ENCODE assay signal across 9 mouse cellular contexts in genomic region chr10:120898357-120898756, GRCm38 (mm10). TPM values are rescaled to one million over a fixed set of nuclear protein-coding genes. Genes with fewer than 3 reads are reported as not detected.
A peak's percentile ranks its signal among the peaks of the same experiment; 100 is the strongest.
DNase-seq lines count a peak whose midpoint lies in the region; ATAC-seq and TF ChIP-seq lines count a peak whose summit lies in the region.
"Had no signal": no experiment of that assay in that cellular context is flagged by ENCODE, and none has a peak within 500 bp of the region (broad histone marks: within the 10 kb centered on the region; RNA-seq: fewer than 3 reads in every experiment).

No protein-coding gene starts in this region.

- no peaks in the 10 kb centered on the region for H3K36me3 ChIP-seq in kidney, embryonic 16.5 days (ENCODE audit: insufficient read depth, low read length)
- H3K36me3 ChIP-seq in midbrain, embryonic 12.5 days = no peaks in the 10 kb centered on the region

- H3K27ac ChIP-seq in left cerebral cortex, adult 2 months = peak overlapping the region; percentile 70; the same call in 1 of the 2 replicates
- peak overlapping the region; percentile 3; the same call in 1 of the 2 replicates for H3K27ac ChIP-seq in kidney, embryonic 16.5 days (ENCODE audit: low read length)
- no peak overlapping the region for H3K27ac ChIP-seq in midbrain, embryonic 12.5 days (replicated peaks)

- peaks cover 14% of the 10 kb centered on the region; the same call in 1 of the 2 replicates for H3K27me3 ChIP-seq in kidney, embryonic 16.5 days (ENCODE audit: insufficient read depth, low read length)
- H3K27me3 ChIP-seq in midbrain, embryonic 12.5 days = peaks cover 60% of the 10 kb centered on the region

- H3K4me2 ChIP-seq in kidney, embryonic 16.5 days (replicated peaks; ENCODE audit: low read depth, low read length) = peak overlapping the region; percentile 94
- peak overlapping the region; percentile 97 for H3K4me2 ChIP-seq in midbrain, embryonic 12.5 days (replicated peaks)

- no peak for TF ChIP-seq CTCF in left cerebral cortex, adult 2 months (IDR thresholded peaks at IDR 0.05)

- DNase-seq in left cerebral cortex, adult 2 months (ENCODE audit: extremely low spot score in 1 of 2, low spot score in 2 of 2) = no peak
- DNase-seq in left cerebral cortex, adult 8-10 months (ENCODE audit: low spot score in 2 of 2) = no peak
- peak; percentile 45 to 61 for DNase-seq in adrenal gland, postnatal 36 days
- DNase-seq in gastrocnemius, postnatal 25 days = peak; percentile 30
- no peak for DNase-seq in spleen, adult 18-20 months
- DNase-seq in layer of hippocampus, adult 18-20 months (ENCODE audit: low spot score in 2 of 2) = no peak

- H3K9ac ChIP-seq in kidney, embryonic 16.5 days (replicated peaks; ENCODE audit: low read length) = peak overlapping the region; percentile 76
- peak overlapping the region; percentile 62 for H3K9ac ChIP-seq in midbrain, embryonic 12.5 days (replicated peaks)

- no peaks in the 10 kb centered on the region for H3K9me3 ChIP-seq in kidney, embryonic 16.5 days (ENCODE audit: low read length)
- no peaks in the 10 kb centered on the region for H3K9me3 ChIP-seq in midbrain, embryonic 12.5 days

- intact Hi-C loops in left cerebral cortex, adult 2 months (cut with DNase I) = no loop called here

- WGBS in kidney, embryonic 16.5 days = under 1% methylated on average over 49 of the region's 49 CpGs
- under 1% methylated on average over 47 of the region's 49 CpGs for WGBS in midbrain, embryonic 12.5 days

- ATAC-seq in kidney, embryonic 16.5 days (ENCODE audit: low FRiP score, low TSS enrichment) = peak; percentile 60
- ATAC-seq in midbrain, embryonic 12.5 days (ENCODE audit: low FRiP score, low read depth) = peak; percentile 72

- peak overlapping the region; percentile 70 for H3K4me3 ChIP-seq in left cerebral cortex, adult 2 months
- H3K4me3 ChIP-seq in kidney, embryonic 16.5 days (ENCODE audit: low read length) = peak overlapping the region; percentile 67
- H3K4me3 ChIP-seq in midbrain, embryonic 12.5 days = peak overlapping the region; percentile 65

- H3K4me1 ChIP-seq in kidney, embryonic 16.5 days (ENCODE audit: insufficient read depth, low read length) = peaks cover 18% of the 10 kb centered on the region
- peaks cover 11% of the 10 kb centered on the region for H3K4me1 ChIP-seq in midbrain, embryonic 12.5 days

RNA-seq across cellular contexts. Expression of gene Msrb3, which starts 0.5 kb away (rescaled TPM):
- total RNA-seq in left cerebral cortex, adult 2 months (2021) = 1 to 10 TPM; 6.4 to 7.2 TPM
- 1 to 10 TPM; 5.4 to 6.6 (median 6.2) TPM for total RNA-seq in left cerebral cortex, adult 8-10 months (2022)
- total RNA-seq in adrenal gland, postnatal 36 days (2021) = 10 to 100 TPM; 47.1 to 68.1 TPM
- total RNA-seq in gastrocnemius, postnatal 25 days (2021) = 100 to 1,000 TPM in 1 of 2 experiments, 10 to 100 TPM in 1; 82.3 to 109 TPM
- 8.7 and 11.6 TPM in 2 replicates for polyA plus RNA-seq in kidney, embryonic 16.5 days (2015; fragmentation: Nextera tagmentation; extraction: Ambion mirVana)
- polyA plus RNA-seq in midbrain, embryonic 12.5 days (2016; fragmentation: Nextera tagmentation; extraction: Ambion mirVana) = 3.6 and 4.4 TPM in 2 replicates
- total RNA-seq in layer of hippocampus, adult 18-20 months (2021) = 1 to 10 TPM; 4.1 to 4.2 TPM
- total RNA-seq: neutrophil, adult 5-6 weeks had no signal

Comparison
In these comparisons a context has a peak if more than half of its experiments do, and no peak if none do; other contexts are left out.
1. DNase-seq: peak in adrenal gland, postnatal 36 days (2 of 2) and gastrocnemius, postnatal 25 days (single experiment); none in left cerebral cortex, adult 2 months (0 of 2), left cerebral cortex, adult 8-10 months (0 of 2), spleen, adult 18-20 months (0 of 2) and layer of hippocampus, adult 18-20 months (0 of 2).
2. RNA of gene Msrb3, which starts 0.5 kb away (total RNA-seq): 82.3 to 109 TPM in gastrocnemius, postnatal 25 days and 47.1 to 68.1 TPM in adrenal gland, postnatal 36 days; 6.4 to 7.2 TPM in left cerebral cortex, adult 2 months, 5.4 to 6.6 TPM in left cerebral cortex, adult 8-10 months and 4.1 to 4.2 TPM in layer of hippocampus, adult 18-20 months; every median in the first group is over 4 times any median in the second.
3. Peak in every context shown above with its lines, with median percentiles within 50 percentile points of each other: H3K4me3 ChIP-seq.